Mouse (Mus musculus) midbrain, postnatal 0 days (tissue): ENCODE measurements around the gene Nhlh2. TPM values are rescaled to one million over a fixed set of nuclear protein-coding genes. Genes with fewer than 3 reads are reported as not detected.

Experiments
- ATAC-seq: fragments of 200-750 bp; cut with Nextera tagmentation; 2 replicates; pipeline ENCODE4 v1.8.0; 2017; ENCODE audit warnings: moderate number of reproducible peaks, mild to moderate bottlenecking, moderate TSS enrichment, moderate library complexity; ENCODE audit not compliant: low FRiP score
- DNase-seq: peaks from one replicate; pipeline ENCODE4 v3.0.0-alpha.2; 2015; ENCODE audit warnings: low spot score
- H3K27ac ChIP-seq: fragments of 300-500 bp; sonication (generic); 2 replicates; pipeline ENCODE4 v1.5.1; 2014; ENCODE audit warnings: low read depth, mild to moderate bottlenecking, low read length, mixed read lengths
- H3K27me3 ChIP-seq: fragments of 300-500 bp; sonication (generic); 2 replicates; pipeline ENCODE4 v1.6.1; 2014; ENCODE audit warnings: low read length, control low read depth, mixed read lengths; ENCODE audit not compliant: insufficient read depth
- H3K36me3 ChIP-seq: fragments of 300-500 bp; sonication (generic); 2 replicates; pipeline ENCODE4 v1.6.1; 2014; ENCODE audit warnings: low read length, control low read depth, mixed read lengths; ENCODE audit not compliant: insufficient read depth
- H3K4me1 ChIP-seq: fragments of 300-500 bp; sonication (generic); 2 replicates; pipeline ENCODE4 v1.6.1; 2014; ENCODE audit warnings: mild to moderate bottlenecking, control low read depth, antibody characterized with exemption, low read length, mixed read lengths; ENCODE audit not compliant: insufficient read depth
- H3K4me2 ChIP-seq: fragments of 300-500 bp; sonication (generic); 2 replicates; pipeline ENCODE4 v1.6.1; 2014; ENCODE audit warnings: low read depth, mild to moderate bottlenecking, low read length, mixed read lengths; ENCODE audit not compliant: poor library complexity, severe bottlenecking
- H3K4me3 ChIP-seq: fragments of 300-500 bp; sonication (generic); 2 replicates; pipeline ENCODE4 v1.5.1; 2014; ENCODE audit warnings: low read depth, mild to moderate bottlenecking, low read length, moderate library complexity
- H3K9ac ChIP-seq: fragments of 300-500 bp; sonication (generic); replicated peaks from 2 replicates; pipeline ENCODE4 v1.6.1; 2014; ENCODE audit warnings: mild to moderate bottlenecking, low read length, moderate library complexity, mixed read lengths; ENCODE audit not compliant: poor library complexity, severe bottlenecking
- H3K9me3 ChIP-seq: fragments of 300-500 bp; sonication (generic); 2 replicates; pipeline ENCODE4 v1.6.1; 2016; ENCODE audit warnings: low read length, control low read depth
- CTCF ChIP-seq: IDR thresholded peaks from 2 replicates; pipeline ENCODE4 v1.5.1; 2016; ENCODE audit warnings: antibody characterized with exemption, mild to moderate bottlenecking
- WGBS: fragments of 180-500 bp; shearing (Covaris S2); extraction: QIAGEN DNeasy Blood & Tissue Kit; methylation state at CpG from one replicate; pipeline ENCODE4 v1.1.7; 2014; 5-methylcytosine and 5-hydroxymethylcytosine counted together
- polyA plus RNA-seq: library from polyadenylated mRNA; unstranded; fragments of >200 nt; fragmentation: Nextera tagmentation; extraction: Ambion mirVana; gene quantifications from 2 replicates; pipeline ENCODE4 v1.2.1, GENCODE M21; 2015
- total RNA-seq: library from RNA; depleted of rRNA; stranded (reverse); fragments of >200 nt; gene quantifications from 2 replicates; pipeline ENCODE4 v1.2.3, GENCODE M21; 2014

Nhlh2 gene
- total and polyA plus RNA-seq, 2 experiments from 2014 or later: 16.0 to 18.8 TPM

DNA sequence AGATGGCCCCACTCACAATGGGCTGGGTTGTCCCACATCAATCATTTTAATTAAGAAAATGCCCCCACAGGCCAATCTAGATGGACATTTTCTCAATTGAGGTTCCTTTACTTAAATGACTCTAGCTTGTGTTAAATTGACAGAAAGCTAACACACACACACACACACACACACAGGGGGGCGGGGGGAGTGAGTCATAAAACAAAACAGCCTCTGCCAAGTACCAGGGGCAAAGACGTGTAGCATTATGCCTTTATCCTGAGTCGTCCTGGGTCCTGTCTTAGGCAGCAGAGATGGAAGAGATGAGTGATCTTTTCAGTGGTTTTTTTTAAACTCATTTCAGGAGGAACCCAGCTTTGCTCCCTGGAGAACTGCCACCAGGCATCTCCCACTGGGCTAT, 42.2 kb downstream of the Nhlh2 start:
- ATAC-seq (no peak), DNase-seq (no peak)
- WGBS: 57% methylated on average over 3 of the region's 3 CpGs
- H3K9me3 ChIP-seq: no peaks in the 10 kb centered on the region
- no peak overlapping the region for H3K27ac ChIP-seq
- H3K4me2 ChIP-seq: no peak overlapping the region
- H3K9ac ChIP-seq: no peak overlapping the region
- no peaks in the 10 kb centered on the region for H3K27me3 ChIP-seq
- TF ChIP-seq CTCF: no peak
- H3K4me1 ChIP-seq: no peaks in the 10 kb centered on the region
- no peaks in the 10 kb centered on the region for H3K36me3 ChIP-seq
- no peak overlapping the region for H3K4me3 ChIP-seq

DNA sequence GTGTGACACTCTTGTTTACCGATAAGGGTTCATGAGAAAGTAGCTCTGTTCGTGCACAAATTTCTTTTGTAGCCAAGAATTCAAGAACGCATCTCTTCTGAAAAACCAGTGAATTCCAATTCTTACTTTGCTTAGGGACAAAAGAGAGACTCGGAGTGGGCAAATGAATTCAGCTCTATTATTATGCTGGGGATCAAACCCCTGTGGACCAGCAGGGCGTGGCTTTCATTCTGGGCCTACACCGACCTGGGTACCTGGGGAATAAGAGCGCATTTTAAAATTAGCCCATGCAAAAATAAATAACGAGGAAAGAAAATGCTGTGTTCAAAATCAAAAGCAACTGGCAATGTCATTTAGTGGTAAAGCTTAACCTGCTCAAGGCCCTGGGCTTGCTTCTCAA, 43.4 kb downstream of the Nhlh2 start:
- ATAC-seq: no peak
- Histone ChIP-seq H3K9ac (no peak overlapping the region), H3K4me1 (no peaks in the 10 kb centered on the region)

DNA sequence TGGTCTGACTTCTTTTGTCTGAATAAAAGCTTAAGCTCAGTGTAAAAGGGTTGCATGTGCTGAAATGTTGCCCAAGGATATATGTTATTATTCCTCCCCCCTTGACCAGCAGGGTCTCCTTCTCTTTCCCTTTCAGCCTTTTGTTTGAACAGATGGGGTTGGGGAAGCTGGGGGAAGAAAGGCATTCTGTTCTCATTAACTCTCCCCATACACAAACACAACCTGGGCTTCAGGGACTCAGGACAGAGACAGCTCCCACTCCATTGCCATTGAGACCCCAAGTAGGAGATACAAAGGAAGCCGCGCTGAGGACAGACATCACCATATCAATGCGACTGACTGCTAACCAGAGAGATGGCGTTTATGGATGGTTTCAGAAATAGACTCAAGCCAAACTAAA, 46.0 kb downstream of the Nhlh2 start:
- no peak for TF ChIP-seq CTCF
- no peaks in the 10 kb centered on the region for H3K9me3 ChIP-seq
- H3K36me3 ChIP-seq: no peaks in the 10 kb centered on the region
- no peak for DNase-seq
- no peak overlapping the region for H3K4me2 ChIP-seq
- no peak overlapping the region for H3K4me3 ChIP-seq
- H3K27ac ChIP-seq: no peak overlapping the region
- H3K4me1 ChIP-seq: no peaks in the 10 kb centered on the region
- H3K9ac ChIP-seq: no peak overlapping the region
- WGBS: 25% methylated on average over 4 of the region's 4 CpGs
- no peak for ATAC-seq
- H3K27me3 ChIP-seq: no peaks in the 10 kb centered on the region

More for the DNA sequence above, 43.4 kb downstream of the Nhlh2 start:
- TF ChIP-seq CTCF: no peak
- Histone ChIP-seq H3K4me3 (no peak overlapping the region), H3K27ac (no peak overlapping the region), H3K27me3 (no peaks in the 10 kb centered on the region), H3K36me3 (no peaks in the 10 kb centered on the region), H3K4me2 (no peak overlapping the region), H3K9me3 (no peaks in the 10 kb centered on the region)
- DNase-seq: no peak
- WGBS: 29% methylated on average over 8 of the region's 8 CpGs

DNA sequence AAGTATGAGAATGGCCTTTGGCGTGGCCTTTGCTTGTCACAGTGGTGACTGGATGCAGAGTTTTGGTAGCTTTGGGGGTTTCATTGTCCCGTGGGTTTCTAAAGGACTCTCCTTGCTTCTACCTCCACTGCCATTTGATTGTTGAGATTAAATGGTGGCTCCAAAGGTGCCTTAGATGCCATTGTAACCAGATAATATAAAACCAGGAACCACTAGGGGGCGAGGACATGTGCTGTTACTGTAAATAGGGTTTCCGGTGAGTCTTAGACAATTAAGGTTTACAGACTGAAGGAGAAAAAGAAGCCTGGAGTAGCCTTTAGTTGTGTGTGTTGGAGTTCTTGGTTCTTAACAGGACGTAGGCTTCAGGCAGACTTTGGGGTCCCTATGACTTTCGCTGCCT, 50.2 kb downstream of the Nhlh2 start:
- WGBS: 80% methylated on average over 6 of the region's 6 CpGs
- peak; percentile 28; the same call in 1 of the 2 replicates for TF ChIP-seq CTCF

DNA sequence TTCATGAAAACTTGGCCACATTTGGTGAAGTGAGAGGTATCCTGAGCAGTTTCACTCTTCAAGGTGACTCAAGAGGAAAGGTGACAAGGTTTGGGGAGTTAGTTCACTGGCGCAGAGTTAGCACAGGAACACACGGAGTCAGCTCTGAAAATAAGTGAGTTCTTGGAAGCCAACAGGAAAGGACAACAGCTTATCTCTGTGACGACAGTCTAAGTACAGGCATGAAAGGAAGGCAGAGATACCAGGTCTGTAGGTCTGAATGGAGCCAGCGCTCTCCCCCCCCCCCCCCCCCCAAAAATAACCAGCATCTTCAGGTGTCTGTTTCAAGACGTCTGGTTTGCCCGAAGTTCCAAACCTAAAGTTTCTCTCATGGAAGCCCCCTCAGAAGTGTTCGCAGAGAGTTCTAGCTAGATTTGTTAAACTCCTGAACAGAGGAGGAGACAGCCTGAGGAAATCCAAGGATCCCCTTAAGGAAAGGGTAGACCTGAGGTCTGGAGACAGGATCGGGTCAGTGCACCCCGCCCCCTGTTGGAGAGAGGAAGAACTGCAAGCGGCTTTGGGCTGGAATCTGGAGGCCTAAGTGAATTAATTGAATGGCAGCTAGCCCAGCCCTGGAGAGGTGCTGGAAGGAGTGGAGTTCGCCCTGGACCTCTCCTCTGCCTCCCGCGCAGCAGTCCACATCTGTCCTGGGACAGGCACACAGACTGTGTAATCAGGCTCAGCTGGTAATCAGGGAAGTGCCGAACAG, 52.2 kb downstream of the Nhlh2 start:
- H3K4me2 ChIP-seq: no peak overlapping the region
- 45% methylated on average over 14 of the region's 14 CpGs for WGBS
- H3K9ac ChIP-seq: no peak overlapping the region
- ATAC-seq (no peak), DNase-seq (peak; percentile 78)
- H3K36me3 ChIP-seq: no peaks in the 10 kb centered on the region
- no peaks in the 10 kb centered on the region for H3K27me3 ChIP-seq
- peak; percentile 74 for TF ChIP-seq CTCF
- no peak overlapping the region for H3K27ac ChIP-seq
- H3K4me3 ChIP-seq: no peak overlapping the region
- no peaks in the 10 kb centered on the region for H3K4me1 ChIP-seq
- H3K9me3 ChIP-seq: no peaks in the 10 kb centered on the region

More for the DNA sequence above, 50.2 kb downstream of the Nhlh2 start:
- no peaks in the 10 kb centered on the region for H3K9me3 ChIP-seq
- no peak for ATAC-seq
- no peak overlapping the region for H3K4me2 ChIP-seq
- no peak for DNase-seq
- no peak overlapping the region for H3K4me3 ChIP-seq
- H3K9ac ChIP-seq: no peak overlapping the region
- H3K36me3 ChIP-seq: no peaks in the 10 kb centered on the region
- no peaks in the 10 kb centered on the region for H3K27me3 ChIP-seq
- no peaks in the 10 kb centered on the region for H3K4me1 ChIP-seq
- no peak overlapping the region for H3K27ac ChIP-seq

DNA sequence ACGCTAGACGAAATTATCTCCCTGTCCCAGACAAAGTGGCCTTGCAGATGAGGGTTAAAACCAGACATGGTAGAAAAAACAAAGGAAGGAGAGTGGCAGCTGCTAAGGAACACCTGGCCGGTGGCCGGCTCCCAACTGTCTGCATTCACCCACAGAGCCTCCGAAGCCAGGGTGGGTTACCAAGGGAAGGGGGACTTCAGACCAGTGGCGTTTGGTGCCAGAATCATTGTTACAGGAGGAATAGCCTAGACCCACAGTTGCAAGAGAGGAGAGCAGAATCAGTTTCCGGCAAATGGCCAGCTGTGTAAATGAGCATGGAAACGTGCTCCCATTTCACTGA, 52.8 kb downstream of the Nhlh2 start:
- no peak overlapping the region for H3K9ac ChIP-seq
- ATAC-seq: no peak
- no peak overlapping the region for H3K4me3 ChIP-seq
- no peaks in the 10 kb centered on the region for H3K4me1 ChIP-seq
- DNase-seq: no peak
- no peaks in the 10 kb centered on the region for H3K9me3 ChIP-seq
- no peaks in the 10 kb centered on the region for H3K36me3 ChIP-seq
- 42% methylated on average over 8 of the region's 8 CpGs for WGBS
- no peak for TF ChIP-seq CTCF
- H3K27me3 ChIP-seq: no peaks in the 10 kb centered on the region
- H3K27ac ChIP-seq: no peak overlapping the region
- no peak overlapping the region for H3K4me2 ChIP-seq
